Mouse (Mus musculus) MEL (cell line): Measurements from ENCODE around the gene Gm20390. TPM values are rescaled to one million over a fixed set of nuclear protein-coding genes. Genes with fewer than 3 reads are reported as not detected.
A peak's percentile ranks its signal among the peaks of the same experiment; 100 is the strongest.

Experiments
- DNase-seq: peaks from one replicate; pipeline ENCODE4 v3.0.0; 2011; ENCODE audit warnings: low read depth, low spot score
- H3K27ac ChIP-seq: 2 replicates; pipeline ENCODE4 v1.5.1; 2012; ENCODE audit warnings: low read depth, mild to moderate bottlenecking, control low read depth, low read length, moderate library complexity; ENCODE audit not compliant: control insufficient read depth
- H3K27me3 ChIP-seq, 2 experiments: fragments of 150-350 bp in 1 of 2; sonication (generic) in 1 of 2; 2 replicates each; pipeline ENCODE4 v1.6.1; 2012; ENCODE audit warnings: low read length in 2 of 2, mild to moderate bottlenecking in 2 of 2, improper control_type of control experiment in 1 of 2, moderate library complexity in 1 of 2; ENCODE audit not compliant: insufficient read depth in 2 of 2, control insufficient read depth in 1 of 2
- H3K36me3 ChIP-seq, 2 experiments: 2 replicates each; pipeline ENCODE4 v1.6.1; 2012 to 2014; ENCODE audit warnings: low read length in 2 of 2, improper control_type of control experiment in 1 of 2, inconsistent platforms in 1 of 2, mild to moderate bottlenecking in 1 of 2; ENCODE audit not compliant: insufficient read depth in 2 of 2, control insufficient read depth in 1 of 2
- H3K4me1 ChIP-seq, 2 experiments: fragments of 150-350 bp in 1 of 2; sonication (generic) in 1 of 2; 2 replicates each; pipeline ENCODE4 v1.6.1; 2012; ENCODE audit warnings: low read length in 2 of 2, improper control_type of control experiment in 1 of 2, mild to moderate bottlenecking in 1 of 2; ENCODE audit not compliant: insufficient read depth in 2 of 2, control insufficient read depth in 1 of 2
- H3K4me3 ChIP-seq, 2 experiments: fragments of 150-350 bp in 1 of 2; sonication (generic) in 1 of 2; 2 replicates each; pipeline ENCODE4 v1.5.1; 2012; ENCODE audit warnings: low read depth in 2 of 2, low read length in 2 of 2, mild to moderate bottlenecking in 2 of 2, moderate library complexity in 2 of 2, control low read depth in 1 of 2, improper control_type of control experiment in 1 of 2; ENCODE audit not compliant: control insufficient read depth in 1 of 2, insufficient read depth in 1 of 2
- H3K79me2 ChIP-seq: 2 replicates; pipeline ENCODE4 v1.6.1; 2012; ENCODE audit warnings: mild to moderate bottlenecking, low read length, moderate library complexity; ENCODE audit not compliant: control insufficient read depth, poor library complexity, insufficient read depth
- H3K9ac ChIP-seq: 2 replicates; pipeline ENCODE4 v1.6.1; 2012; ENCODE audit warnings: low read depth, mild to moderate bottlenecking, control low read depth, low read length, moderate library complexity; ENCODE audit not compliant: control insufficient read depth, poor library complexity, severe bottlenecking
- H3K9me3 ChIP-seq: fragments of 150-350 bp; sonication (generic); replicated peaks from 2 replicates; pipeline ENCODE4 v1.6.1; 2012; ENCODE audit warnings: mild to moderate bottlenecking, low read length, improper control_type of control experiment, moderate library complexity; ENCODE audit not compliant: insufficient read depth
- CHD2 ChIP-seq: IDR thresholded peaks from 2 replicates; pipeline ENCODE4 v1.6.1; 2011; ENCODE audit warnings: low read length, improper control_type of control experiment
- EP300 ChIP-seq, 2 experiments: IDR thresholded peaks; 2 replicates each; pipeline ENCODE4 v1.6.1; 2011; ENCODE audit warnings: improper control_type of control experiment in 2 of 2, low read length in 2 of 2, low read depth in 1 of 2, mild to moderate bottlenecking in 1 of 2
- HCFC1 ChIP-seq: IDR thresholded peaks from 2 replicates; pipeline ENCODE4 v1.6.1; 2012; ENCODE audit warnings: low read depth, mild to moderate bottlenecking, inconsistent platforms, low read length, improper control_type of control experiment, moderate library complexity
- KAT2A ChIP-seq: conservative IDR thresholded peaks from 2 replicates; pipeline ENCODE4 v1.6.1; 2012; ENCODE audit warnings: low read depth, low read length, improper control_type of control experiment, inconsistent platforms
- MAX ChIP-seq: IDR thresholded peaks from 2 replicates; pipeline ENCODE4 v1.6.1; 2011; ENCODE audit warnings: low read length, improper control_type of control experiment
- MYC ChIP-seq: IDR thresholded peaks from 2 replicates; pipeline ENCODE4 v1.6.1; 2011; ENCODE audit warnings: low read depth, mild to moderate bottlenecking, low read length, improper control_type of control experiment, moderate library complexity
- NELFE ChIP-seq: IDR thresholded peaks from 2 replicates; pipeline ENCODE4 v1.6.1; 2011; ENCODE audit warnings: low read depth, low read length, improper control_type of control experiment
- POLR2A ChIP-seq, 2 experiments: IDR thresholded peaks; 2 replicates each; pipeline ENCODE4 v1.6.1; 2011 to 2012; ENCODE audit warnings: low read length in 2 of 2, mild to moderate bottlenecking in 2 of 2, control low read depth in 1 of 2, improper control_type of control experiment in 1 of 2, low read depth in 1 of 2, moderate library complexity in 1 of 2; ENCODE audit not compliant: control insufficient read depth in 1 of 2, insufficient read depth in 1 of 2, poor library complexity in 1 of 2
- POLR2AphosphoS2 ChIP-seq: IDR thresholded peaks from 2 replicates; pipeline ENCODE4 v1.6.1; 2011; ENCODE audit warnings: low read length, improper control_type of control experiment
- POLR2AphosphoS5 ChIP-seq: IDR thresholded peaks from 2 replicates; pipeline ENCODE4 v1.6.1; 2012; ENCODE audit warnings: low read depth, borderline replicate concordance, mild to moderate bottlenecking, inconsistent platforms, low read length, moderate library complexity, mixed read lengths
- RCOR1 ChIP-seq: IDR thresholded peaks from 2 replicates; pipeline ENCODE4 v1.6.1; 2012; ENCODE audit warnings: low read depth, mild to moderate bottlenecking, inconsistent platforms, low read length, improper control_type of control experiment
- SIN3A ChIP-seq: IDR thresholded peaks from 2 replicates; pipeline ENCODE4 v1.6.1; 2012; ENCODE audit warnings: low read length, improper control_type of control experiment, inconsistent platforms
- TAL1 ChIP-seq: IDR thresholded peaks from 2 replicates; pipeline ENCODE4 v1.6.1; 2012; ENCODE audit warnings: mild to moderate bottlenecking, inconsistent platforms, low read length, moderate library complexity, mixed read lengths
- UBTF ChIP-seq: IDR thresholded peaks from 2 replicates; pipeline ENCODE4 v1.6.1; 2012; ENCODE audit warnings: low read depth, mild to moderate bottlenecking, inconsistent platforms, low read length, improper control_type of control experiment, moderate library complexity, borderline replicate concordance; ENCODE audit not compliant: insufficient read depth
- USF1 ChIP-seq: IDR thresholded peaks from 2 replicates; pipeline ENCODE4 v1.6.1; 2014; ENCODE audit warnings: low read depth, mild to moderate bottlenecking, inconsistent platforms, low read length, improper control_type of control experiment, moderate library complexity
- USF2 ChIP-seq, 2 experiments: IDR thresholded peaks; 2 replicates each; pipeline ENCODE4 v1.6.1; 2011 to 2012; ENCODE audit warnings: improper control_type of control experiment in 2 of 2, low read length in 2 of 2, borderline replicate concordance in 1 of 2, inconsistent platforms in 1 of 2, low read depth in 1 of 2, mild to moderate bottlenecking in 1 of 2; ENCODE audit not compliant: insufficient read depth in 1 of 2
- ZMIZ1 ChIP-seq: IDR thresholded peaks from 2 replicates; pipeline ENCODE4 v1.6.1; 2012; ENCODE audit warnings: low read depth, mild to moderate bottlenecking, inconsistent platforms, low read length, improper control_type of control experiment, moderate library complexity
- polyA plus RNA-seq, 2 experiments: library from polyadenylated mRNA; stranded (reverse) in 1 of 2; unstranded in 1 of 2; fragments of >175 nt in 1 of 2; fragments of >200 nt in 1 of 2; gene quantifications; 2 replicates each; pipeline versions ENCODE4 v1.2.1 to v1.2.4; 2012; ENCODE audit warnings: low replicate concordance in 2 of 2, low read depth in 1 of 2; ENCODE audit not compliant: insufficient read length in 2 of 2, insufficient read depth in 1 of 2, missing spikeins in 1 of 2
- total RNA-seq: library from RNA; depleted of rRNA; stranded (reverse); fragments of 300-350 nt; gene quantifications from 2 replicates; pipeline ENCODE4 v1.2.3, GENCODE M21; 2012

Gm20390 gene
- total and polyA plus RNA-seq, 3 experiments = 673 to 760 TPM; not detected in 1

- Histone ChIP-seq H3K79me2 (peaks cover 24% of the 10 kb centered on the region), H3K9me3 (no peaks in the 10 kb centered on the region), H3K4me1 (peaks cover 0 to 26% of the 10 kb centered on the region in 2 experiments; a peak in 3 of 4 replicates), H3K9ac (no peak overlapping the region), H3K27ac (no peak overlapping the region), H3K36me3 (peaks cover 15 to 23% of the 10 kb centered on the region in 2 experiments), H3K4me3 (no peak overlapping the region), H3K27me3 (no peaks in the 10 kb centered on the region)
- DNase-seq = no peak
- no peak for TF ChIP-seq POLR2AphosphoS5
- no peak for TF ChIP-seq USF2 (IDR thresholded peaks at IDR 0.05; ENCODE audit: borderline replicate concordance in 1 of 2, insufficient read depth in 1 of 2, low read depth in 1 of 2, low read length in 2 of 2)
- no peak; the same call in 1 of the 2 replicates for TF ChIP-seq ZMIZ1
- no peak for TF ChIP-seq MAX
- no peak for TF ChIP-seq HCFC1
- no peak for TF ChIP-seq UBTF
- TF ChIP-seq USF1 = no peak
- TF ChIP-seq RCOR1 = no peak
Measured at GRCm38 (mm10) chr11:93957746-93958145, 10.3 kb downstream of the Gm20390 start.

GRCm38 (mm10) chr11:93957031-93957555 lies 11.0 kb downstream of the Gm20390 start:
- no peaks in the 10 kb centered on the region for H3K27me3 ChIP-seq
- no peak overlapping the region for H3K27ac ChIP-seq
- H3K4me3 ChIP-seq = no peak overlapping the region
- no peaks in the 10 kb centered on the region for H3K9me3 ChIP-seq
- no peak overlapping the region for H3K9ac ChIP-seq
- H3K36me3 ChIP-seq = peaks cover 17 to 20% of the 10 kb centered on the region in 2 experiments
- DNase-seq = peak; percentile 57
- TF ChIP-seq RCOR1 (no peak), POLR2AphosphoS2 (peak; percentile 58)
- H3K4me1 ChIP-seq = peaks cover 0 to 32% of the 10 kb centered on the region in 2 experiments; a peak in 3 of 4 replicates
- peaks cover 26% of the 10 kb centered on the region for H3K79me2 ChIP-seq

DNA sequence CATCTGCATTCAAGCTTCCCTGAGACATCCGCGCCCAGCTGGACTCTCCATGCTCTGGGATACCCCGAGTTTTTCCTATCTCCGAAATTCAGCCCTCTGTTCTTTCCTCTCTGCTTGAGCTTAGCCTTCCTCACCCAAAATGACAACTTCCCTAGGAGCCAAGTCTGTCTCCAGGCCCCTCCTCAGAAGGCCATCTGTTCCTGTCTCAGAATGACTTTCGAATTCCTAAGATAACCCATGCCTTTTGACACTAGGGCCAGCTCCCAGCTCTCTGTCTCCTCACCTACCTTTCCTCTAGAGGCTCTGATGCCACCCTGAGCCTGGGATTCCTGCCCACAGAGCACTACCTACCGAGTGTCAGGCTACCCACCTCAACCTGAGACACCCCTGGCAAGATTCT lies 11.9 kb downstream of the Gm20390 start, which contains the start of gene Nme2:
Gene Nme2, minus strand, starts transcription at position 101 of the 400 bp plus-strand sequence.
- Histone ChIP-seq H3K4me3 (peak within 1 kb of the TSS; percentile 83 to 98), H3K36me3 (peaks cover 14 to 21% of the 10 kb centered on the region in 2 experiments), H3K4me1 (peaks cover 0 to 33% of the 10 kb centered on the region in 2 experiments; a peak in 3 of 4 replicates), H3K9me3 (no peaks in the 10 kb centered on the region), H3K27ac (peak within 1 kb of the TSS; percentile 83), H3K9ac (peak within 1 kb of the TSS; percentile 87), H3K79me2 (peaks cover 26% of the 10 kb centered on the region), H3K27me3 (no peaks in the 10 kb centered on the region)
- TF ChIP-seq ZMIZ1 (no peak), USF2 (IDR thresholded peaks at IDR 0.05; ENCODE audit: borderline replicate concordance in 1 of 2, insufficient read depth in 1 of 2, low read depth in 1 of 2, low read length in 2 of 2) (no peak), POLR2A (IDR thresholded peaks at IDR 0.05; ENCODE audit: control insufficient read depth in 1 of 2, insufficient read depth in 1 of 2, low read depth in 1 of 2, low read length in 2 of 2, poor library complexity in 1 of 2) (no peak), NELFE (0 out of 2 replicates have a peak, but pooled peaks have one; percentile 6), MYC (no peak), UBTF (no peak), SIN3A (no peak), EP300 (IDR thresholded peaks at IDR 0.05; ENCODE audit: low read depth in 1 of 2, low read length in 2 of 2) (0 out of 4 replicates have a peak, but pooled peaks of 1 of the 2 experiments have one; percentile 15), TAL1 (no peak), RCOR1 (0 out of 2 replicates have a peak, but pooled peaks have one; percentile 5), CHD2 (no peak), KAT2A (no peak)
- DNase-seq = no peak
